Mouse (Mus musculus) kidney, adult 2 months (tissue): ENCODE results near the gene Igsf11. TPM values are rescaled to one million over a fixed set of nuclear protein-coding genes. Genes with fewer than 3 reads are reported as not detected.
"Not testable (repeated sequence)": the region's sequence is repeated elsewhere in the genome, so short reads cannot be mapped to it uniquely, and the experiment has no call there.

Experiments
- DNase-seq: peaks from one replicate; pipeline ENCODE4 v3.0.0; 2021
- H3K27ac ChIP-seq: fragments of 200-500 bp; 2 replicates; pipeline ENCODE4 v1.5.1; 2012; ENCODE audit warnings: low read depth, low read length, control low read depth, inconsistent platforms; ENCODE audit not compliant: insufficient read depth
- H3K27me3 ChIP-seq: fragments of 200-500 bp; replicated peaks from 2 replicates; pipeline ENCODE4 v1.6.1; 2012; ENCODE audit warnings: mild to moderate bottlenecking, moderate library complexity, low read length, inconsistent platforms; ENCODE audit not compliant: control insufficient read depth, insufficient read depth
- H3K36me3 ChIP-seq: fragments of 200-500 bp; 2 replicates; pipeline ENCODE4 v1.6.1; 2012; ENCODE audit warnings: mild to moderate bottlenecking, moderate library complexity, low read length, inconsistent platforms; ENCODE audit not compliant: control insufficient read depth, insufficient read depth
- H3K4me1 ChIP-seq: fragments of 200-500 bp; 2 replicates; pipeline ENCODE4 v1.6.1; 2011; ENCODE audit warnings: low read length; ENCODE audit not compliant: control insufficient read depth, insufficient read depth
- H3K4me3 ChIP-seq: fragments of 200-500 bp; 2 replicates; pipeline ENCODE4 v1.5.1; 2011; ENCODE audit warnings: mild to moderate bottlenecking, low read depth, low read length, control low read depth; ENCODE audit not compliant: insufficient read depth
- CTCF ChIP-seq: fragments of 200-500 bp; conservative IDR thresholded peaks from 2 replicates; pipeline ENCODE4 v1.5.1; 2011; ENCODE audit warnings: low read depth, mild to moderate bottlenecking, control low read depth, low read length, moderate library complexity, mixed read lengths; ENCODE audit not compliant: insufficient read depth, insufficient read length
- POLR2A ChIP-seq: fragments of 200-500 bp; IDR thresholded peaks from one replicate; pipeline ENCODE4 v1.6.1; 2011; ENCODE audit warnings: low read depth, low read length, control low read depth
- WGBS: fragments of 180-500 bp; shearing (Covaris S2); methylation state at CpG from one replicate; pipeline ENCODE4 v1.1.7; 2018; 5-methylcytosine and 5-hydroxymethylcytosine counted together
- polyA plus RNA-seq: library from polyadenylated mRNA; depleted of rRNA; stranded (reverse); fragments of >200 nt; gene quantifications from 2 replicates; pipeline ENCODE4 v1.2.3, GENCODE M21; 2012

Igsf11 gene
- polyA plus RNA-seq, 1 experiment, result 79.1 TPM

GRCm38 (mm10) chr16:38982051-38982450, 89.6 kb downstream of the Igsf11 start:
- 14% methylated on average over 5 of the region's 5 CpGs for WGBS
- Histone ChIP-seq H3K27me3 (no peaks in the 10 kb centered on the region), H3K4me1 (peaks cover 9% of the 10 kb centered on the region; the same call in 1 of the 2 replicates), H3K36me3 (no peaks in the 10 kb centered on the region), H3K4me3 (no peak overlapping the region), H3K27ac (peak overlapping the region; percentile 55; the same call in 1 of the 2 replicates)
- no peak for DNase-seq
- TF ChIP-seq CTCF, result no peak
- no peak for TF ChIP-seq POLR2A

- Histone ChIP-seq H3K4me3 (no peak overlapping the region), H3K36me3 (no peaks in the 10 kb centered on the region), H3K27me3 (no peaks in the 10 kb centered on the region), H3K27ac (no peak overlapping the region), H3K4me1 (peaks cover 9% of the 10 kb centered on the region; the same call in 1 of the 2 replicates)
- no peak for TF ChIP-seq CTCF
- TF ChIP-seq POLR2A, result no peak
- DNase-seq, result peak; percentile 72
- 38% methylated on average over 12 of the region's 12 CpGs for WGBS
These were observed 90.2 kb downstream of the Igsf11 start for GRCm38 (mm10) chr16:38982508-38983236.

DNA sequence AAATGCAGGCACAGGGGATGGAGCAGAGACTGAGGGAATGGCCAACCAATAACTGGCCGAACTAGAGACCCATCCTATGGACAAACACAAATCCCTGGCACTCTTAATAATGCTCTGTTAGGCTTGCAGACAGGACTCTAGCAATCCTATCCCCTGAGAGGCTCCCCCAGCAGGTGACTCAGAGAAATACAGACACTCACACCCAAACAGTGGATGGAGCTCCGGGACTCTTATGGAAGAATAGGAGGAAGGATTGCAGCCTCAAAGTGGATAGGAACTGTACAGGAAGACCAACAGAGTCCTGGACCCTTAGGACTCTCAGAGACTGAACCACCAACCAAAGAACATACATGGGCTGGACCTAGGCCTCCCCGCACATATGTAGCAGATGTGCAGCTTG, 91.4 kb downstream of the Igsf11 start:
- WGBS, result 74% methylated on average over 3 of the region's 3 CpGs
- 0 out of 2 replicates have a peak, but pooled peaks have one; percentile 0 for TF ChIP-seq CTCF

DNA sequence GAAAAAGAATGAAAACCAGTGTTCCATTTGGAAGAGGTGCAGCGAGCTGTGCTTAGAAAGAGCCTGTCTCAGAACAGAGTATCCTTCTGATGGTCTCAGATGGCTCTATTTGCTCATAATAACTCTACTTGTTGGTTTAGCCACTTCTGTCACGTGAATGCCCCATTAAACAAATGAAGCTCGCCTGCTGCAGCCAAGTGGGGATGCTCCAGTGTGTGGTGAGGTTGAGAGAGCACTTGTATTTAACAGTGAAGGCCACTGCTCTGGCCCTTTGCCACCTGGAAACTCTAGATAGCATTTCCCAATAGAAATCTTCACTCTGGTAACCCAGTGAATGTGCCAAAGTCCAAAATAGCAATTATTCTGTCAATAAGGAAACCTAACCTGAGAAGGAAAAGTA, 92.9 kb downstream of the Igsf11 start:
- Histone ChIP-seq H3K27me3 (no peaks in the 10 kb centered on the region), H3K4me3 (no peak overlapping the region), H3K36me3 (no peaks in the 10 kb centered on the region), H3K27ac (no peak overlapping the region), H3K4me1 (peaks cover 9% of the 10 kb centered on the region; the same call in 1 of the 2 replicates)
- TF ChIP-seq POLR2A, result no peak
- no peak for TF ChIP-seq CTCF
- peak; percentile 82 for DNase-seq
- 43% methylated on average over 3 of the region's 3 CpGs for WGBS

More for the DNA sequence above, 91.4 kb downstream of the Igsf11 start:
- not testable (repeated sequence) for H3K36me3 ChIP-seq, H3K27ac ChIP-seq, H3K4me1 ChIP-seq, H3K4me3 ChIP-seq, DNase-seq, H3K27me3 ChIP-seq

DNA sequence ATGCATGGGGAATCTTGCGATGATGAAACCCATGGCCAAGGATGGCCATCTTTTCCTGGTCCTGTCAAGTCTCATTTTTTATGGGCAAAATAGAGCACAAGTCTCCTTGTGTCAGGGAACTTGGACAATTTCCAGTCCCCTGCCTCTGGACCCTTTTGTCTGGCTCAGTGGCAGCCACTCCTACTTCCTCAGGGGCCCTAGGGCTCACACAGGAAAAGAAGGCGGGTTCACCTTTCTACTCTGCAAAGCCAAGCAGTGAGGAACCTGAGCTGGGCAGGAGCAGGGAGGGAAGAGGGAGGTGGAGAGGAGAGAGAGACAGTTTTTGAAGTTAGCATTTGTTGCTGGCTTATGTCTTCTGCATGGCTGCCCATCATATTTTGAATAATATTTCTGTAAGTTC, 93.9 kb downstream of the Igsf11 start:
- Histone ChIP-seq H3K27me3 (no peaks in the 10 kb centered on the region), H3K4me1 (peaks cover 3% of the 10 kb centered on the region; the same call in 1 of the 2 replicates), H3K36me3 (no peaks in the 10 kb centered on the region), H3K27ac (no peak overlapping the region), H3K4me3 (no peak overlapping the region)
- WGBS, result 56% methylated on average over 2 of the region's 2 CpGs
- TF ChIP-seq CTCF (no peak), POLR2A (no peak)
- no peak for DNase-seq

GRCm38 (mm10) chr16:38993711-38994110, 101.2 kb downstream of the Igsf11 start:
- WGBS, result 82% methylated on average over 7 of the region's 7 CpGs
- H3K27ac ChIP-seq, result no peak overlapping the region
- H3K4me3 ChIP-seq, result no peak overlapping the region
- H3K36me3 ChIP-seq, result no peaks in the 10 kb centered on the region
- TF ChIP-seq POLR2A (no peak), CTCF (no peak)
- DNase-seq, result no peak
- H3K4me1 ChIP-seq, result peaks cover 6% of the 10 kb centered on the region; the same call in 1 of the 2 replicates
- no peaks in the 10 kb centered on the region for H3K27me3 ChIP-seq

DNA sequence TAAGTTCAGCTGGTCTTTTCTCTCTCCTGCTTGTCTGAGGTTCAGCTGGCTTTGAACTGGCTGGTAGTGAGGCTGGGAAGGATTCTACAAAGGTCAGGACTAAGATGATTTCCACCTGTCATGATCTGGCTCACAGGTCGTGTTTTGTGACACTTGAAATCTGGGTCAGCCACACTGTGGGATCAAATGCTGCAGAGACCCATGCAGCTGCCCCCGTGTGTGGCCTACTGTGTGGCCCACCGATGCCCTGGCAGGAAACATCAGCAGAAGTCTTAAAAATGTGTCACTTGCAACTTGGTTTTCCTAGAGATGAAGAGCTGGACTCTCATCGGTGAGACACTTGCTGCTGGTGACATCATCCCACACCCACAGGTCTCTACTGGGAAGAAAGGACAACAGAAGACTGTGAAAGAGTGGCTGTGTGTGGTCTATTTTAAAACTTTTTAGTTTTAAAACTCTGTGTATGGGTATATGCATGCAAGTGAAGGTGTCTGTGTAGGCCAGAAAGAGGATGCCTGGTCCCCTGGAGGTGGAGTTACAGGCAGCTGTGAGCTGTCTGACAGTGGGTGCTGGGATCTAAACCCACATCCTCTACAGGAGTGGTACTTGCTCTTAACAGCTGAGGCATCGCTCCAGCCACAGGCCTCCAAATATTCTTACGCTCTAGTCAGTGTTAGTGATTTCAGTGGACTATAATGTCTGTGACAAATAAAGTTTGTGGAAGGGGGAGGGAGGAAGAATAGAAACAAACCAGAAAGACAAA, 106.2 kb downstream of the Igsf11 start:
- 70% methylated on average over 6 of the region's 6 CpGs for WGBS

More for the DNA sequence above, 106.2 kb downstream of the Igsf11 start:
- H3K27ac ChIP-seq, result no peak overlapping the region
- no peak for DNase-seq
- no peaks in the 10 kb centered on the region for H3K36me3 ChIP-seq
- no peak overlapping the region for H3K4me3 ChIP-seq
- no peaks in the 10 kb centered on the region for H3K27me3 ChIP-seq
- peaks cover 2% of the 10 kb centered on the region; the same call in 1 of the 2 replicates for H3K4me1 ChIP-seq
- TF ChIP-seq CTCF (no peak), POLR2A (no peak)
